32 mouse cellular contexts compared by ENCODE assay signal in genomic region chr6:42383360-42383759, GRCm38 (mm10). TPM values are rescaled to one million over a fixed set of nuclear protein-coding genes. Genes with fewer than 3 reads are reported as not detected.
"Had no signal": no experiment of that assay in that cellular context is flagged by ENCODE, and none has a peak within 500 bp of the region (broad histone marks: within the 10 kb centered on the region; RNA-seq: fewer than 3 reads in every experiment).

No protein-coding gene starts in this region.

- H3K4me2 ChIP-seq: heart, embryonic 12.5 days; hindbrain, embryonic 13.5 days; hindbrain, embryonic 15.5 days; kidney, embryonic 15.5 days; limb, embryonic 13.5 days; limb, embryonic 15.5 days; liver, embryonic 12.5 days had no signal

- DNase-seq: gastrocnemius, postnatal 14 days; gastrocnemius, postnatal 36 days; heart, adult 18-20 months; heart, postnatal 10 days; heart, postnatal 36 days; kidney, adult 11 months; kidney, adult 2 months; kidney, adult 9 months; kidney, postnatal 14 days; kidney, postnatal 36 days; layer of hippocampus, adult 9-11 months; layer of hippocampus, postnatal 36 days; left cerebral cortex, postnatal 4 days had no signal

- H3K27ac ChIP-seq: heart, embryonic 10.5 days; hindbrain, embryonic 13.5 days; hindbrain, embryonic 15.5 days; hindbrain, postnatal 0 days; kidney, embryonic 15.5 days; kidney, postnatal 0 days; limb, embryonic 13.5 days; limb, embryonic 15.5 days; liver, embryonic 12.5 days had no signal

- H3K4me3 ChIP-seq: heart, embryonic 10.5 days; heart, embryonic 12.5 days; hindbrain, embryonic 13.5 days; hindbrain, embryonic 15.5 days; kidney, embryonic 15.5 days; limb, embryonic 13.5 days; limb, embryonic 15.5 days; liver, embryonic 12.5 days had no signal

- H3K4me1 ChIP-seq: hindbrain, embryonic 13.5 days; hindbrain, embryonic 15.5 days; liver, embryonic 12.5 days had no signal

- H3K27me3 ChIP-seq: heart, embryonic 12.5 days; hindbrain, embryonic 13.5 days; hindbrain, embryonic 15.5 days; kidney, embryonic 15.5 days; limb, embryonic 13.5 days; limb, embryonic 15.5 days; liver, embryonic 12.5 days had no signal

- H3K36me3 ChIP-seq: heart, embryonic 10.5 days; heart, embryonic 12.5 days; hindbrain, embryonic 13.5 days; hindbrain, embryonic 15.5 days; kidney, embryonic 15.5 days; limb, embryonic 13.5 days; limb, embryonic 15.5 days; liver, embryonic 12.5 days had no signal

- H3K9me3 ChIP-seq: heart, embryonic 10.5 days; heart, embryonic 12.5 days; hindbrain, embryonic 13.5 days; hindbrain, embryonic 15.5 days; kidney, embryonic 15.5 days; limb, embryonic 13.5 days; limb, embryonic 15.5 days; liver, embryonic 12.5 days had no signal

- H3K9ac ChIP-seq: heart, embryonic 12.5 days; hindbrain, embryonic 13.5 days; hindbrain, embryonic 15.5 days; kidney, embryonic 15.5 days; limb, embryonic 13.5 days; limb, embryonic 15.5 days; liver, embryonic 12.5 days had no signal

- ATAC-seq: hindbrain, postnatal 0 days; intestine, embryonic 16.5 days; liver, embryonic 12.5 days had no signal

RNA-seq across cellular contexts. Expression of gene Tas2r143, which starts 16.7 kb away (rescaled TPM):
- polyA plus RNA-seq: heart, embryonic 10.5 days; heart, embryonic 12.5 days; heart, embryonic 14.5 days; heart, embryonic 16.5 days; hindbrain, embryonic 11.5 days; hindbrain, embryonic 13.5 days; hindbrain, embryonic 15.5 days; hindbrain, postnatal 0 days; intestine, embryonic 14.5 days; intestine, embryonic 16.5 days; kidney, adult 2 months; kidney, embryonic 15.5 days; kidney, postnatal 0 days; limb, embryonic 11.5 days; limb, embryonic 13.5 days; limb, embryonic 15.5 days; liver, embryonic 12.5 days had no signal

RNA-seq across cellular contexts. Expression of gene Tas2r135, which starts 21.9 kb away (rescaled TPM):
- polyA plus RNA-seq: gonadal fat pad, adult 2 months; heart, embryonic 10.5 days; heart, embryonic 12.5 days; heart, embryonic 14.5 days; heart, embryonic 16.5 days; hindbrain, embryonic 13.5 days; hindbrain, embryonic 15.5 days; hindbrain, postnatal 0 days; intestine, embryonic 16.5 days; kidney, adult 2 months; kidney, embryonic 15.5 days; kidney, postnatal 0 days; large intestine, adult 2 months; limb, embryonic 11.5 days; limb, embryonic 13.5 days; limb, embryonic 15.5 days; liver, adult 2 months; liver, embryonic 12.5 days had no signal

RNA-seq across cellular contexts. Expression of gene Tas2r126, which starts 51.0 kb away (rescaled TPM):
- polyA plus RNA-seq: gonadal fat pad, adult 2 months; heart, embryonic 10.5 days; heart, embryonic 12.5 days; heart, embryonic 14.5 days; heart, embryonic 16.5 days; hindbrain, embryonic 11.5 days; hindbrain, embryonic 13.5 days; hindbrain, embryonic 15.5 days; hindbrain, postnatal 0 days; intestine, embryonic 14.5 days; intestine, embryonic 16.5 days; kidney, adult 2 months; kidney, embryonic 15.5 days; kidney, postnatal 0 days; large intestine, adult 2 months; limb, embryonic 11.5 days; limb, embryonic 13.5 days; limb, embryonic 15.5 days; liver, adult 2 months; liver, embryonic 12.5 days had no signal
